Mouse (Mus musculus) stomach, embryonic 15.5 days (tissue): ENCODE measurements around the gene Etnk2. TPM values are rescaled to one million over a fixed set of nuclear protein-coding genes. Genes with fewer than 3 reads are reported as not detected.

Experiments
- ATAC-seq: fragments of 200-750 bp; cut with Nextera tagmentation; 2 replicates; pipeline ENCODE4 v1.8.0; 2017; ENCODE audit warnings: low read depth, moderate number of reproducible peaks, moderate TSS enrichment; ENCODE audit not compliant: insufficient read depth, low FRiP score
- H3K27ac ChIP-seq: fragments of 300-500 bp; sonication (generic); 2 replicates; pipeline ENCODE4 v1.5.1; 2015; ENCODE audit warnings: mild to moderate bottlenecking, inconsistent platforms
- H3K27me3 ChIP-seq: fragments of 300-500 bp; sonication (generic); replicated peaks from 2 replicates; pipeline ENCODE4 v1.6.1; 2015; ENCODE audit warnings: inconsistent platforms
- H3K36me3 ChIP-seq: fragments of 300-500 bp; sonication (generic); 2 replicates; pipeline ENCODE4 v1.6.1; 2015; ENCODE audit warnings: inconsistent platforms
- H3K4me1 ChIP-seq: fragments of 300-500 bp; sonication (generic); 2 replicates; pipeline ENCODE4 v1.6.1; 2015; ENCODE audit warnings: inconsistent platforms
- H3K4me2 ChIP-seq: fragments of 300-500 bp; sonication (generic); 2 replicates; pipeline ENCODE4 v1.6.1; 2015; ENCODE audit warnings: mild to moderate bottlenecking, inconsistent platforms
- H3K4me3 ChIP-seq: fragments of 300-500 bp; sonication (generic); replicated peaks from 2 replicates; pipeline ENCODE4 v1.5.1; 2015; ENCODE audit warnings: inconsistent platforms
- H3K9ac ChIP-seq: fragments of 300-500 bp; sonication (generic); 2 replicates; pipeline ENCODE4 v1.6.1; 2015; ENCODE audit warnings: inconsistent platforms
- H3K9me3 ChIP-seq: fragments of 300-500 bp; sonication (generic); 2 replicates; pipeline ENCODE4 v1.6.1; 2016; ENCODE audit warnings: inconsistent platforms
- WGBS: fragments of 180-500 bp; shearing (Covaris S2); methylation state at CpG from one replicate; pipeline ENCODE4 v1.1.7; 2015; 5-methylcytosine and 5-hydroxymethylcytosine counted together
- polyA plus RNA-seq: library from polyadenylated mRNA; unstranded; fragments of >200 nt; fragmentation: Nextera tagmentation; extraction: Ambion mirVana; gene quantifications from 2 replicates; pipeline ENCODE4 v1.2.1, GENCODE M21; 2015

Etnk2 gene
- polyA plus RNA-seq, 1 experiment from 2014 or later: 6.4 TPM

DNA sequence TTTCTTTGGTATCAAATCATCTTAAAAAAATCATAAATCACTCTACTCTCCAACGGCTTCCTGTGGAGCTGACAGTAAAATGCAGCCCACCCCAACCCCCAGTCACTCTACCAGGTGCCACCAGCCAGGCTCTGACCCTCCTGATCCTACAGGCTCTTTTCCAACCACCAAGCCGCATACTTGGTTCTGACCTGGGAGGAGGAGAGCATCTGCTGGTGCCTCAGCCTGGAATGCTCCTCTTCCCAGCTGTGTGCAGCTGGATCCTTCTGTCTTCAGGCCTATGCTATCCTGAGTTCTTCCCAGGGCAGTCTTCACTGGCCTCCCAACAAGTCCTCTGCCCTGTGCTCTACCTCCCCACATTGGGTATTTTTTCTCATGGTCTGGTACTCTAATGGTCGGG, 57.1 kb downstream of the Etnk2 start:
- 0 out of 2 replicates have a peak overlapping the region, but pooled peaks have one; percentile 26 for H3K27ac ChIP-seq
- no peak overlapping the region for H3K9ac ChIP-seq
- H3K4me1 ChIP-seq: peaks cover 53% of the 10 kb centered on the region
- ATAC-seq: no peak
- no peaks in the 10 kb centered on the region for H3K27me3 ChIP-seq
- no peak overlapping the region for H3K4me2 ChIP-seq
- H3K4me3 ChIP-seq: no peak overlapping the region
- no peaks in the 10 kb centered on the region for H3K9me3 ChIP-seq
- WGBS: 30% methylated on average over 3 of the region's 3 CpGs
- no peaks in the 10 kb centered on the region for H3K36me3 ChIP-seq

DNA sequence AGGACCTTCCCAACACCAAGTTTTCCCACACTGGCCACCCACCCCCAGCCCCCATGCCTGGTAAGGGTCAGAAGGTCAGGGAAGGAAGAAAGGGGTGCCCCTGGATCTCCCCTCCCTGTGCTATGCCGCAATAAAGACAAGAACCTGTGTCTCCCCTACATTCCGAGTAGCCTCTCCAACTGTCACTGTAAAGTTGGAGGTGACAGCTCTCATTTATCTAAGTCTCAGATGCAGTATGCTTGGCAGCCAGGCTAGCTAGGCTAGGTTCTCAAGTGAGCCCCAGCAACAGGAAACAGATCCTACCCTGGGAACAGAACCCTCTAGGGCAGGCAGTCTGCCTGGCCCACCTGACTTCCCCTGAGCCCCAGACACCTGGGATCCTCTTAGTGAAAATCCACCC, 57.7 kb downstream of the Etnk2 start:
- 57% methylated on average over 2 of the region's 2 CpGs for WGBS
- Histone ChIP-seq H3K4me3 (no peak overlapping the region), H3K9ac (no peak overlapping the region), H3K27me3 (no peaks in the 10 kb centered on the region), H3K36me3 (no peaks in the 10 kb centered on the region), H3K9me3 (no peaks in the 10 kb centered on the region), H3K4me1 (peaks cover 49% of the 10 kb centered on the region), H3K27ac (0 out of 2 replicates have a peak overlapping the region, but pooled peaks have one; percentile 26), H3K4me2 (no peak overlapping the region)
- no peak for ATAC-seq

DNA sequence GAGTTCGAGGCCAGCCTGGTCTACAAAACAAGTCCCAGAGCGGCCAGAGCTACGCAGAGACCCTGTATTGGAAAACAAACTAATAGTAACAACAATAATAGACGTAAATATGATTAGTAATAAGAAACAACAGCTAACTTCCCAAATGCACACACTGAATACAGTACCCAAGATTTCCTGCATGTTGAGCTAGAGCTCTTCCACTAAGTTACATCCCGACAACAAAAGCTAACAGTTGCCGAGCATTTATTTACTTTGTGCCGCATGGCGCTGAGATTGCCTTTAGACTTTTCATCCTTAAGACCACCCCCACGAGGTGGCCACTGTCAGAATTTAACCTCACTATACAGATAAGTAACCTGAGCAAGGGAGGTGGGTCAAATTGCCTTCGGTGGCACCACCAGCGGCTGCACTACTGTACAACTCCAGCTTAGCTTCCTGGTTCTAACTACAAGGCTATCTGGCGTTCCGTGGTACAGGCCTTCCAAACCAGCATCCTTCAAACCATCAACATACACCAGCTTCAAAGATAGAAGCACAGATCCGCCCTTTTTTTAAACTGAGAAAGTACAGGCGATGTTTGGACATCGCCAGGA, 58.7 kb downstream of the Etnk2 start:
- H3K36me3 ChIP-seq: no peaks in the 10 kb centered on the region
- H3K9ac ChIP-seq: no peak overlapping the region
- H3K27me3 ChIP-seq: no peaks in the 10 kb centered on the region
- H3K4me3 ChIP-seq: peak overlapping the region; percentile 74
- ATAC-seq: no peak
- peak overlapping the region; percentile 93; the same call in 1 of the 2 replicates for H3K27ac ChIP-seq
- no peaks in the 10 kb centered on the region for H3K9me3 ChIP-seq
- 36% methylated on average over 16 of the region's 16 CpGs for WGBS
- peak overlapping the region; percentile 92 for H3K4me2 ChIP-seq
- H3K4me1 ChIP-seq: peaks cover 46% of the 10 kb centered on the region

DNA sequence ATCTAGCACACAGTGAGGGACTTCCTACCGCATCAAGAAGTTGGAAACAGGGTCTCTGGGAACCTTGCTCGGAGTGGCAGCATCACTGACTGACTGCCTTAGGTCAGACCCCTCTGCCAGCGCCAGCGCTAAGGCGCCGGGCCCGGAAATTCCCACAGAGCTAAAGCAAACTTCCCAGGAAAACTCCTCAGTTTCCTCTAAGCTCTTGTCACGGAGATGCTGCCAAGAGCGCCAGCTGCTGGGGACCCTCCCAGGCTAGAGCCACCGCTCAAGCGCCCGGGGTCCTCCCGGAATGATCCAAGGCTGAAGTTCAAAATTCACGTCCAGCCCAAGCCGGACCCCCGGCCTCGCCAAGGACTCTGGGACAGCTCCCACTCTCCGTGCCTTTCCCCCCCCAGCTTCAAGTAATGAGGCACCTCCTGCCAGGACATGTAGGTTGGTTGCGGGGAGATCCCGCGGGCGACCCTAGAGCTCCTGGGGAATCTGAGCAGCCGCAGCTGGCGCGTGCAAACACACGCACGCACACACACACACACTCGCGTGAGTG, 59.3 kb downstream of the Etnk2 start:
- Histone ChIP-seq H3K4me1 (peaks cover 39% of the 10 kb centered on the region), H3K9me3 (no peaks in the 10 kb centered on the region), H3K36me3 (no peaks in the 10 kb centered on the region), H3K9ac (peak overlapping the region; percentile 77), H3K27me3 (no peaks in the 10 kb centered on the region), H3K4me3 (peak overlapping the region; percentile 74), H3K27ac (peak overlapping the region; percentile 93), H3K4me2 (peak overlapping the region; percentile 92)
- under 1% methylated on average over 29 of the region's 29 CpGs for WGBS
- no peak for ATAC-seq

DNA sequence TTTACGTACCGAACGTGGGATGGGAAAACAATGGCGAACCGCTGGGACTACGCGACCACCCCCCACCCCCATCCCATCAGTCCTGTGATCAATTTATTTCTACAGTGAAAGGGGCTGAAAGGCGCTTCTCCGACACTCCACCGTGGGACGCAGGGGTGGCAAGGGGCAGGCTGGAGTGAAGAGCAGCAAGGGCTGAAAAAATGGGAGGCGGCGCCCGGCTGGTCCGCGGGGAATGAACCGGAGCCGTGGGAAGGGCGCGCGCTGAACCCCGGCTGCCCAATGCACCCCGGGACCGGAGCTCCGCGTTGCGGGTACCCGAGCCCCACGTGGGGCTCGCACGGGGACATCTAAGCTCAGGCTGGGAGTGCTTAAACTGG, 59.8 kb downstream of the Etnk2 start:
- Histone ChIP-seq H3K36me3 (no peaks in the 10 kb centered on the region), H3K4me1 (peaks cover 35% of the 10 kb centered on the region), H3K4me3 (peak overlapping the region; percentile 74), H3K4me2 (peak overlapping the region; percentile 92), H3K9ac (peak overlapping the region; percentile 77), H3K9me3 (no peaks in the 10 kb centered on the region), H3K27ac (peak overlapping the region; percentile 93), H3K27me3 (no peaks in the 10 kb centered on the region)
- ATAC-seq: no peak
- under 1% methylated on average over 31 of the region's 31 CpGs for whole genome bisulfite sequencing

DNA sequence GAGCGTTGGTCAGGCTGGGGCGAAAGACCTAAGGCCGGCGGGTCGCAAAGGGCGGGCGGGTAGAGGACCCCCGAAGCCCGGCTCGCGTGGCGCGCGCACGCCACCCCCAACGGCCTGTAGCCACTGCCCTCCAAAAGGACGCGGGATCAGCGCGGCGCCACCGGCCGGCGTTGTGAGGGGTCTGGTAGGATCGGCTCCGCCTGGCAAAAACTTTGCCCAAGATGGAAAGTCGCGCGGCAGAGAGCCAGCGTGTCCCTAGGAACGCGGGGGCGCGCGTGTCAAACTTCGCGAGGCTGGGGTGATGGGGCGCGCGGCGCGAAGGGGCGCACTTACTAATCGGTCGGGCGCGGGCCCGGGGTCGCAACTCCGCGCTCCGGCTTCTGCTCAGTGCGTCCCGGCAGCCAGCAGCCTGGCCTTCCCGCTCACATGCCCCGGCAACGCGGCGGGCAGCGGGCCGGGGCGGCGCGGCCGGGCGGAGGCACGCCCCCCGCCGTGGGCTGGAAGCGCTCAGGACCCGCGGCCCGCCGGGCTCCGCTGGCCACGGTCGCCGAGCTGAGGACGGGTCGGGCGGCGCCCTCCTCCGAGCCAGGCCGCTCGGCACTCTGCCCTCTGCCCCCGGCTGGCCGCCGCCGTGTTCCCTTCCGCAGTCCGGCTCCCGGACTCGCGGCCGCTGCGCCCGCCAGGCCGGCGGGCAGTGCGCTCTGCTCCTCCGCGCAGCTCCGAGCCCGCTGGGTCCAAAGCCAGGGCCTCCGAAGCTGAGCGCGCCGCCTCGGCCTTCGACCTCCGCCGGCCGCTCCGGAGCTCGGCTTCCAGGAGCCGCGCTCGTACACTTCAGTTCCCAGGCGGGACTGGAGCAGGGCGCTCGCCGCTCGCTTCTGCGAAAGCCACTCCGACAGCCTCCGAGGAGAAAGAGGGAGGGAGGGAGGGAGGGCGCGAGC, 60.4 kb downstream of the Etnk2 start, which contains the start of gene Sox13:
Gene Sox13 (minus strand): TSS at position 835 of the 938 bp plus-strand sequence.
- under 1% methylated on average over 104 of the region's 128 CpGs for WGBS
- ATAC-seq: peak; percentile 61
- Histone ChIP-seq H3K4me1 (peaks cover 28% of the 10 kb centered on the region), H3K4me2 (peak within 1 kb of the TSS; percentile 92), H3K27ac (peak within 1 kb of the TSS; percentile 93), H3K9me3 (no peaks in the 10 kb centered on the region), H3K9ac (peak within 1 kb of the TSS; percentile 77), H3K27me3 (no peaks in the 10 kb centered on the region), H3K36me3 (no peaks in the 10 kb centered on the region), H3K4me3 (peak within 1 kb of the TSS; percentile 74)

DNA sequence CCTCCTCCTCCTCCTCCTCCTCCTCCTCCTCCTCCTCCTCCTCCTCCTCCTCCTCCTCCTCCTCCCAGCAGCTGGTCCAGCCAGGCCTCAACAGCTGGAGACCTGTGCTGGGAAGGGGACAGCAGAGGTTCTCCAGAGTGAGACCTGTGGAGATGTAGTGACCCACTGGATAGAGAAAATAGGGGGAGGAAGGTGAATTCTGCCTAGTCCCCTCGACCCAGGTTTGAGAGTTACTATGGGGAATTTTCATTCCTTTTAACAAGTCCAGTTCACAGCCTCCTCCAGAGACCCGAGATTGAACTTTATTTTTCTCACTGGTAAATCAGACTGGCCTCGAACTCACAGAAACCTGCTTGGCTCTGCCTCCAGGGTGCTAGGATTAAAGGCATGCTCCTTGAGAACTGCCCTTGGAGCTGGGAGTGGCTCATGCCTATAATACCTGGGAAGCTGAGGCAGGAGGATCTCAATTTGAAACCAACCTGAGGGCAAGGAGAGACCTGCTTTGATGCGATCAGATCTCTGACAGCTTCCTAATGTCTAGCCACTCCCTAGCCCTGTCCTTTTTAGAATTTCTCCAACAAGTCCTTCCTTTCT, 61.3 kb downstream of the Etnk2 start:
- no peak for ATAC-seq

More for the DNA sequence above, 61.3 kb downstream of the Etnk2 start:
- no peaks in the 10 kb centered on the region for H3K9me3 ChIP-seq
- H3K36me3 ChIP-seq: no peaks in the 10 kb centered on the region
- no peaks in the 10 kb centered on the region for H3K27me3 ChIP-seq
- no peak overlapping the region for H3K4me2 ChIP-seq
- H3K27ac ChIP-seq: peak overlapping the region; percentile 21; the same call in 1 of the 2 replicates
- H3K4me3 ChIP-seq: no peak overlapping the region
- H3K9ac ChIP-seq: no peak overlapping the region
- peaks cover 20% of the 10 kb centered on the region for H3K4me1 ChIP-seq
- whole genome bisulfite sequencing: 60% methylated on average over 4 of the region's 4 CpGs

Other genes with a start within 250 kb of the Etnk2 start
- gene Ppp1r15b, start 232.4 kb upstream of the Etnk2 start, polyA plus RNA-seq: 39.3 and 47.8 TPM in 2 replicates
- 16.5 and 17.4 TPM in 2 replicates for gene Plekha6, start 199.4 kb upstream of the Etnk2 start, polyA plus RNA-seq
- 4.9 and 7.7 TPM in 2 replicates for gene Golt1a, start 53.8 kb upstream of the Etnk2 start, polyA plus RNA-seq
- not detected in 2 replicates for gene Kiss1, start 41.7 kb upstream of the Etnk2 start, polyA plus RNA-seq
- 2.6 and 2.8 TPM in 2 replicates for gene Ren1, start 13.1 kb upstream of the Etnk2 start, polyA plus RNA-seq
- 6.8 and 7.9 TPM in 2 replicates for gene Sox13, start 60.8 kb downstream of the Etnk2 start, polyA plus RNA-seq
- gene Snrpe, start 246.7 kb downstream of the Etnk2 start, polyA plus RNA-seq: 574 and 580 TPM in 2 replicates